Mouse (Mus musculus) cortical plate, adult 2 months (tissue): ENCODE results near the gene D630045J12Rik.

Experiments
- CTCF ChIP-seq: fragments of 200-500 bp; IDR thresholded peaks from 2 replicates; pipeline ENCODE4 v1.5.1; 2011; ENCODE audit warnings: mild to moderate bottlenecking, control low read depth, low read length; ENCODE audit not compliant: insufficient read depth; ENCODE audit errors: extremely low read depth
- POLR2A ChIP-seq: fragments of 200-500 bp; IDR thresholded peaks from 2 replicates; pipeline ENCODE4 v1.6.1; 2011; ENCODE audit warnings: mild to moderate bottlenecking, low read length, control low read depth; ENCODE audit not compliant: insufficient read depth; ENCODE audit errors: extremely low read depth

DNA sequence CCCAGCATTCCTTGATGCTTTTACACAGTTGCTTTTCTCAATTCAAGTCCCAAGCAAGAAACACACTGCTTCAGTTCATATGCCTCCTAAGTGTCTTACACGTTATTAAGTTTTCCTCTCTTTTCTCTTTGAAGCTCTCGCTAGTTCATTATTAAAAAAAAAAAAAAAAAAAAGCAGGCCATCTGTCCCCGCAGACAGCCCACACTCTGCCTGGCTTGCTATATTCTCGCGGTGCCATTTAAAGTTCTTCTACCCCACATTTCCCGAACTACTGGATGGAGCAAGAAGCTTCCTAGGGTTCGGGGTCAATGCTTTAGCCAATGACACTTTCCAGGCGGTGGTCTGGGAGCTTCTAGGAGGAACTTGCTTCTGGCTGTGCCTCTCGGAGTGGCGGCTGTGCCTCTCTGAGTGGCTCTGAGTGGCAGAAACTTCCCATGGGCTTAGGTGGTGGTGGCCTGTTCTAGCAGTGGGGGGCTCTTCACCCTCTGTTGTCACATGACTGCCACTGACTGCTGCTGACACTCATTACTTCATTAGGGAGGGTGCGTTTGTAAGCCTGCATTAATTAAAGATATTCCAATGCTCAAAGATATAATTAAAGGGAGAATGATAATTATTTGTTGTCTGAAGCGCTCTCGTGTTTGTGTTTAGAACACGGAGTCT is 38.2 kb downstream of the D630045J12Rik start:
- TF ChIP-seq POLR2A (no peak), CTCF (no peak)
